Mouse (Mus musculus) MN1 (cell line): ENCODE results near the gene Sufu.

Source experiments
- DNase-seq: peaks from one replicate; pipeline ENCODE4 v3.0.0-alpha.2; 2016; ENCODE audit warnings: low spot score

Sufu gene

GRCm38 (mm10) chr19:46499836-46500580 lies 103.3 kb downstream of the Sufu start:
- peak; percentile 97 for DNase-seq

GRCm38 (mm10) chr19:46500581-46501341 lies 104.1 kb downstream of the Sufu start:
- peak; percentile 70 for DNase-seq

- peak; percentile 78 for DNase-seq
Measured at GRCm38 (mm10) chr19:46501401-46502068, 104.8 kb downstream of the Sufu start, which contains the start of gene Trim8. Gene Trim8 (plus strand): TSS chr19:46501702.

GRCm38 (mm10) chr19:46502069-46502455 lies 105.4 kb downstream of the Sufu start:
- peak; percentile 60 for DNase-seq

- peak; percentile 84 for DNase-seq
Measured at GRCm38 (mm10) chr19:46502471-46503166, 105.9 kb downstream of the Sufu start.

- DNase-seq, result peak; percentile 73
Measured at GRCm38 (mm10) chr19:46503351-46504084, 106.8 kb downstream of the Sufu start.

GRCm38 (mm10) chr19:46504085-46504552 lies 107.4 kb downstream of the Sufu start:
- DNase-seq, result peak; percentile 70

- DNase-seq, result no peak
Measured at GRCm38 (mm10) chr19:46504822-46505417, 108.2 kb downstream of the Sufu start.

DNA sequence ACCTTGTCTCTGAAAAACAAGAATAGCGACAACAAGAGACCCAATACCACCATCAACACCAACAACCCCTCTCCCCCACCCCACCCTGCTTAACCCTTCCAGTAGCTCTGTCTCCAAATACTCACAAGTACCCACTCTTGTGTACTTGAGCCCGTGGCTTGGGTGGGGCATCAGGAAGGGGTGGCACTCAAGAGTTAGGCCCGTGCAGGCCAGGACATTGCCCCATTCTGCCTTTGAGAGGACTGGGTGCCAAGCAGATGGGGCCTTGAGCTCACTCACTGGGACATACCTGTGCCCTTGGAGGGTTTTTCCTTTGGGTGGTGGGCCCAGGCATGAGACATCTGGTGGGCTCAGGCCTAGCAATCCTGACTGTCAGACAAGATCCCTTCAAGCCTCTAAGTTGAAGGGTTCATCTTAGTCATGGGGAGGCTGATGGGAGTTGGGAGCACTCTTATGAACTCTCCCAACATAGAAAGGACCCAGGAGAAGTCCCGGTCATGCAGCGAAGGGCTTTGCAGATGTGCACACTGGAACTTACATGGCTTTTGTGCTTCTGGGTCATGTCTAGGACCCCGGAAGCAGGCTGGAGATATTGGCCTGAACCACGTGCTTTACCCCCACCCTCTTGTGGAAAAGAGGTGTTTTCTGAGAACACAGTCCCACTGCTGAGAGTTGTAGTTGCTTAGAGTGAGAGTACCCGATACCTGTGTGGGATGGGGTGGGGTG lies 109.1 kb downstream of the Sufu start:
- DNase-seq, result no peak

GRCm38 (mm10) chr19:46506372-46506717 lies 109.6 kb downstream of the Sufu start:
- DNase-seq, result no peak

- no peak for DNase-seq
Measured at GRCm38 (mm10) chr19:46507181-46507581, 110.5 kb downstream of the Sufu start.

- no peak for DNase-seq
Measured at GRCm38 (mm10) chr19:46507806-46508205, 111.1 kb downstream of the Sufu start.

DNA sequence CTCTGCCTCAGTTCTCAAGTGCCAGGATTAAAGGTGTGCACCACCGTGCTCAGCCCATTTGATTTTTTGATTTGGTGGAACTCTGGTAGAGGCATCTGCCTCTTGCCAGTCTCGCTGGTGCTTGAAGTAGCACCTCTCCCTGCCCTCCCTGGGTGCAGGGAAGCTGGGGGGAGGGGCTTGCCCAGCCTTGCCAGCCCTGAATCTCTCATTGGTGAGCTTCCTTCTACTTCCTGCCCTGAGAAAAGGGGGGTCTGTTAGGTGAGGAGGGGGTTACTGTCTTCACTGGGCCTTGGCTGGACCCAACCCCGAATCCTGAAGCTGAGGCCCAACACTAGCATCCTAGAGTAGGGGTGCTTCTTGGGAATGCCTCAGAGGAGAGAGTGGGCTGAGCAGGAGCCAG lies 112.0 kb downstream of the Sufu start:
- no peak for DNase-seq

DNA sequence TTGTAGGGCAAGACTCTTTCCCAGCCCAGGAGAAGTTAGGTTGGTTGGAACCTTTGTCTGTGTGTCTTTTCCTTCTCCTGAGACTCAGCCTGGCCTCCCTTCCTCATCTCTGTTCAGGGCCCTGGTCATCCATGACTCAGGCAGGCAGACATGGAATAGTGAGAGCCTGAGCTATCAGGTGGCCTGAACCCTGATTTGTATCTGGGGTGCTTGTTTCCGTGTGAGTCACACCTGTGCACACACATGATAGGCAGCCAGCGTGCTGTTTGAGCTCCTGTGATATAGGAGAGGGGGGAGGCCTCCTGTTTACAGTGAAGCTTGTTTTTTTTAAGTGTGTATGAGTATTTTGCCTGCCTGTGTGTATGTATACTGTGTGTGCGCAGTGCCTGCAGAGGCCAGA lies 112.5 kb downstream of the Sufu start:
- no peak for DNase-seq

GRCm38 (mm10) chr19:46509736-46510135 lies 113.0 kb downstream of the Sufu start:
- no peak for DNase-seq

DNA sequence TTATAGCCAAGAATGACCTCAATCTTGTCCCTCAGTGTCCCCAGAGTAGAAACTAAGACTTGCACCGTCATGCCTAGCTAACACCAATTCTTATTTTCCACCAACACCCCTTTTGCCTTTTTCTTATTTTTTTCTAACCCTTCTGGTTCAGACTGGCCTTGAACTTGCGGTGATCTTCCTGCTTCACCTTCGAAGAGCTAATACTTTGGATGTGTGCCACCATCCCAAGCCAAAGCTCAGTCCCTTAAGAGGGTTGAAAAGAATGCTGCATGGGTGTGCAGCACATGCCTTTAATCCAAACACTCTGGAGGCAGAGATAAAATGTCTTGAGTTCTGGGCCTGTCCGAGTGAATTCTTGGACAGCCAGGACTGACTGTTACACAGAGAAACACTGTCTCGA lies 113.7 kb downstream of the Sufu start:
- DNase-seq, result no peak

- DNase-seq, result no peak
Measured at GRCm38 (mm10) chr19:46510824-46511223, 114.1 kb downstream of the Sufu start.

DNA sequence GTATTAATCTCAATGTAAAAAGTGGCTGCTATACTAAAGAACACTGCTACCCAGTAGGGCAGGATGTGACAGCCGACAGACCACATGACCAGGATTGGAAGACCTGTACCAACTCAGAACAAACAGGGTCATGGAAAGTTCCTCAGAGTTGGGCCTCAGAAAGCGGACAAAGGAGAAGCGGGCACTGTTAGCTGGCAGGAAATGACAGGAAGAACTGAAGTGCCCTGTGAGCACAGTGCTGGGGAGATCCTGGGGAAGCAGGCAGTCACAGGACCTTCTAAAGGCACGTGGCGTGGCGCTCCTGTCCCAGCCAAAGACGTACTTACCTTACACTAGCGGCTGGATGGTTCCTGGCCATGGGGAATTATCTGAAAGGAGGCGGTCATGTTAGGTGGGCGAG lies 114.6 kb downstream of the Sufu start:
- DNase-seq, result no peak

DNA sequence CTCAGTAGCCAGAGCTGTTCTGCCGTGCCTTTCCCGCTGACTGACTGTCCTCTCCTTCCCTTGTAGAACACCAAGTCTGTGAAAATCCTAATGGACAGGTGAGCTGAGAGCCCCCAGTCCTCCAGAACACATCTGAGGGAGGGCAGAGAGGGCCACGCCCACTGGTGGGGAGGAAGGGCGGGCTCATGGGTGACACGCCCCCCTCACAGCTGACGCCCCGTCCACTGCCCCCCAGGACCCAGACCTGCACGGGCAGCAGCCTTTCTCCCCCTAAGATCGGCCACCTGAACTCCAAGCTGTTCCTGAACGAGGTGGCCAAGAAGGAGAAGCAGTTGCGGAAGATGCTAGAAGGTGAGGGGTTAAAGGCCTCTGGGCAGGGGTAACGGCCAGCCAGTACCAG lies 117.7 kb downstream of the Sufu start:
- no peak for DNase-seq

- DNase-seq, result no peak
Measured at GRCm38 (mm10) chr19:46515287-46515821, 118.7 kb downstream of the Sufu start.
